11 mouse cellular contexts compared by ENCODE assay signal in the genomic region with DNA sequence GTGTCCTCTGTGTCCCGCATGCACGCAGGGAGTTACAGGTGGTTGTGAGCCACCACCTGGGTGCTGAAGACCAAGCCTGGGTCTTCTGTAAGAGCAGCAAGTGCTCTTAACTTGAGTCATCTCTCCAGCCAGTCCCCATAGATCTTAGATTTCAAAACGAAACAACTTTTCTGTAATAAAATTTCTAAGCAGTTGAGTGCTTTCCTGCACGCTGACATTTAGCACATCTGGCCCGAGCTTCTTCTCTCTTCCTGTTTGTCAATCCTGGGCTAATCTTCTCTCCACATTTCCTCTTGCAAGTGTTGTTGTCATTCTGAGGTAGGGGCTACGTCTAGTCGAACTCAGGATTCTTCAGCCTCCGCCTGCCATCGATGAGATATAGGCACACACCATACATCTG. TPM values are rescaled to one million over a fixed set of nuclear protein-coding genes. Genes with fewer than 3 reads are reported as not detected.
DNase-seq lines count a peak whose midpoint lies in the region; ATAC-seq and TF ChIP-seq lines count a peak whose summit lies in the region.
"Had no signal": no experiment of that assay in that cellular context is flagged by ENCODE, and none has a peak within 500 bp of the region (broad histone marks: within the 10 kb centered on the region; RNA-seq: fewer than 3 reads in every experiment).

No protein-coding gene starts in this region.

- TF ChIP-seq CTCF in forebrain, postnatal 0 days (IDR thresholded peaks at IDR 0.05; ENCODE audit: low read depth) = no peak
- TF ChIP-seq CTCF in hindbrain, postnatal 0 days (IDR thresholded peaks at IDR 0.05; ENCODE audit: low read depth) = no peak

- H3K9me3 ChIP-seq in forebrain, embryonic 15.5 days = no peaks in the 10 kb centered on the region
- H3K9me3 ChIP-seq in forebrain, postnatal 0 days (ENCODE audit: low read length) = no peaks in the 10 kb centered on the region
- no peaks in the 10 kb centered on the region for H3K9me3 ChIP-seq in midbrain, embryonic 12.5 days
- H3K9me3 ChIP-seq in midbrain, embryonic 11.5 days (ENCODE audit: control insufficient read depth, low read length) = no peaks in the 10 kb centered on the region
- H3K9me3 ChIP-seq in hindbrain, postnatal 0 days (ENCODE audit: low read length) = no peaks in the 10 kb centered on the region
- no peaks in the 10 kb centered on the region for H3K9me3 ChIP-seq in neural tube, embryonic 14.5 days (ENCODE audit: control insufficient read depth, low read length)

- no peak for ATAC-seq in forebrain, embryonic 15.5 days (replicated peaks)
- no peak for ATAC-seq in forebrain, postnatal 0 days
- ATAC-seq in midbrain, embryonic 12.5 days (ENCODE audit: low FRiP score, low read depth) = no peak
- no peak for ATAC-seq in midbrain, embryonic 11.5 days (ENCODE audit: low FRiP score)
- no peak for ATAC-seq in hindbrain, postnatal 0 days
- no peak for ATAC-seq in neural tube, embryonic 14.5 days (ENCODE audit: low read depth)

- H3K9ac ChIP-seq in forebrain, embryonic 15.5 days (replicated peaks) = no peak overlapping the region
- no peak overlapping the region for H3K9ac ChIP-seq in forebrain, postnatal 0 days
- H3K9ac ChIP-seq in midbrain, embryonic 12.5 days (replicated peaks) = no peak overlapping the region
- H3K9ac ChIP-seq in midbrain, embryonic 11.5 days (ENCODE audit: low read length) = no peak overlapping the region
- H3K9ac ChIP-seq in hindbrain, postnatal 0 days (replicated peaks; ENCODE audit: low read length) = no peak overlapping the region
- H3K9ac ChIP-seq in neural tube, embryonic 14.5 days (replicated peaks; ENCODE audit: low read depth, low read length) = no peak overlapping the region
- H3K9ac ChIP-seq: lung, embryonic 14.5 days had no signal

- H3K4me1 ChIP-seq in forebrain, embryonic 15.5 days = peaks cover 35% of the 10 kb centered on the region
- H3K4me1 ChIP-seq in forebrain, postnatal 0 days (ENCODE audit: insufficient read depth) = peaks cover 10% of the 10 kb centered on the region
- H3K4me1 ChIP-seq in midbrain, embryonic 12.5 days = peaks cover 29% of the 10 kb centered on the region
- H3K4me1 ChIP-seq in midbrain, embryonic 11.5 days (ENCODE audit: control insufficient read depth, insufficient read depth, low read length) = peaks cover 9% of the 10 kb centered on the region
- peaks cover 6% of the 10 kb centered on the region for H3K4me1 ChIP-seq in hindbrain, postnatal 0 days (ENCODE audit: insufficient read depth, low read length)
- H3K4me1 ChIP-seq in neural tube, embryonic 14.5 days (ENCODE audit: control insufficient read depth, insufficient read depth, low read length) = peaks cover 15% of the 10 kb centered on the region; the same call in 1 of the 2 replicates

- no peak overlapping the region for H3K4me3 ChIP-seq in forebrain, embryonic 15.5 days
- no peak overlapping the region for H3K4me3 ChIP-seq in forebrain, postnatal 0 days (ENCODE audit: low read depth, low read length)
- H3K4me3 ChIP-seq in midbrain, embryonic 12.5 days = no peak overlapping the region
- no peak overlapping the region for H3K4me3 ChIP-seq in midbrain, embryonic 11.5 days (ENCODE audit: low read depth, low read length)
- no peak overlapping the region for H3K4me3 ChIP-seq in hindbrain, postnatal 0 days (ENCODE audit: low read length)
- H3K4me3 ChIP-seq in neural tube, embryonic 14.5 days (ENCODE audit: low read depth, low read length) = no peak overlapping the region

- H3K27me3 ChIP-seq in forebrain, embryonic 15.5 days = no peaks in the 10 kb centered on the region
- H3K27me3 ChIP-seq in forebrain, postnatal 0 days (ENCODE audit: insufficient read depth, low read length) = no peaks in the 10 kb centered on the region
- H3K27me3 ChIP-seq in midbrain, embryonic 12.5 days = no peaks in the 10 kb centered on the region
- H3K27me3 ChIP-seq in midbrain, embryonic 11.5 days (ENCODE audit: control insufficient read depth, insufficient read depth, low read length) = no peaks in the 10 kb centered on the region
- H3K27me3 ChIP-seq in hindbrain, postnatal 0 days (ENCODE audit: insufficient read depth, low read length) = no peaks in the 10 kb centered on the region
- no peaks in the 10 kb centered on the region for H3K27me3 ChIP-seq in neural tube, embryonic 14.5 days (ENCODE audit: control insufficient read depth, insufficient read depth, low read length)

- H3K36me3 ChIP-seq in forebrain, embryonic 15.5 days = no peaks in the 10 kb centered on the region
- H3K36me3 ChIP-seq in forebrain, postnatal 0 days (ENCODE audit: insufficient read depth) = no peaks in the 10 kb centered on the region
- H3K36me3 ChIP-seq in midbrain, embryonic 12.5 days = no peaks in the 10 kb centered on the region
- H3K36me3 ChIP-seq in midbrain, embryonic 11.5 days (ENCODE audit: control insufficient read depth, insufficient read depth, low read length) = no peaks in the 10 kb centered on the region; the same call in 1 of the 2 replicates
- H3K36me3 ChIP-seq in hindbrain, postnatal 0 days (ENCODE audit: insufficient read depth, low read length) = no peaks in the 10 kb centered on the region
- H3K36me3 ChIP-seq in neural tube, embryonic 14.5 days (ENCODE audit: control insufficient read depth, insufficient read depth, low read length) = no peaks in the 10 kb centered on the region

- no peak overlapping the region for H3K4me2 ChIP-seq in forebrain, embryonic 15.5 days (replicated peaks)
- no peak overlapping the region for H3K4me2 ChIP-seq in forebrain, postnatal 0 days (ENCODE audit: low read depth)
- H3K4me2 ChIP-seq in midbrain, embryonic 12.5 days (replicated peaks) = no peak overlapping the region
- H3K4me2 ChIP-seq in midbrain, embryonic 11.5 days = no peak overlapping the region
- H3K4me2 ChIP-seq in hindbrain, postnatal 0 days (ENCODE audit: low read depth, low read length) = no peak overlapping the region
- H3K4me2 ChIP-seq in neural tube, embryonic 14.5 days (ENCODE audit: low read depth, low read length) = no peak overlapping the region
- H3K4me2 ChIP-seq: lung, embryonic 14.5 days had no signal

- peak overlapping the region; percentile 75; the same call in 1 of the 2 replicates for H3K27ac ChIP-seq in forebrain, embryonic 15.5 days (replicated peaks)
- H3K27ac ChIP-seq in forebrain, postnatal 0 days (ENCODE audit: low read depth, low read length) = no peak overlapping the region
- 0 out of 2 replicates have a peak overlapping the region, but pooled peaks have one; percentile 22 for H3K27ac ChIP-seq in midbrain, embryonic 12.5 days (replicated peaks)
- H3K27ac ChIP-seq in midbrain, embryonic 11.5 days (ENCODE audit: low read depth, low read length) = no peak overlapping the region; the same call in 1 of the 2 replicates
- H3K27ac ChIP-seq in hindbrain, postnatal 0 days = peak overlapping the region; percentile 4; the same call in 1 of the 2 replicates
- H3K27ac ChIP-seq in neural tube, embryonic 14.5 days (ENCODE audit: low read depth, low read length) = peak overlapping the region; percentile 48

- 86% methylated on average over 9 of the region's 9 CpGs for WGBS in forebrain, embryonic 15.5 days
- 72% methylated on average over 9 of the region's 9 CpGs for whole genome bisulfite sequencing in forebrain, postnatal 0 days
- 81% methylated on average over 9 of the region's 9 CpGs for WGBS in midbrain, embryonic 12.5 days
- 85% methylated on average over 9 of the region's 9 CpGs for WGBS in midbrain, embryonic 11.5 days
- WGBS in hindbrain, postnatal 0 days = 76% methylated on average over 9 of the region's 9 CpGs
- WGBS in neural tube, embryonic 14.5 days = 59% methylated on average over 9 of the region's 9 CpGs

- DNase-seq in forebrain, postnatal 0 days = no peak
- no peak for DNase-seq in midbrain, embryonic 11.5 days (ENCODE audit: low spot score, missing footprints)
- DNase-seq in hindbrain, postnatal 0 days (ENCODE audit: low spot score) = no peak
- DNase-seq in spleen, adult 12 weeks (ENCODE audit: low spot score) = no peak
- no peak for DNase-seq in adrenal gland, postnatal 4 days (ENCODE audit: low spot score in 2 of 2)
- DNase-seq: embryo, embryonic 11 days; kidney, postnatal 10 days; lung, embryonic 14.5 days had no signal

RNA-seq across cellular contexts. Expression of a gene that starts 43.5 kb away (rescaled TPM):
- polyA plus RNA-seq in forebrain, embryonic 15.5 days (2015; fragmentation: Nextera tagmentation; extraction: Ambion mirVana) = 64.1 and 65.2 TPM in 2 replicates
- 67.1 and 76.8 TPM in 2 replicates for total RNA-seq in forebrain, postnatal 0 days (2014; rRNA removed)
- polyA plus RNA-seq in forebrain, postnatal 0 days (2015; fragmentation: Nextera tagmentation; extraction: Ambion mirVana) = 29.6 and 44.4 TPM in 2 replicates
- polyA plus RNA-seq in midbrain, embryonic 12.5 days (2016; fragmentation: Nextera tagmentation; extraction: Ambion mirVana) = 54.2 and 56.5 TPM in 2 replicates
- 46.9 and 49.0 TPM in 2 replicates for polyA plus RNA-seq in midbrain, embryonic 11.5 days (2014; fragmentation: Nextera tagmentation; extraction: Ambion mirVana)
- 53.7 and 54.1 TPM in 2 replicates for total RNA-seq in hindbrain, postnatal 0 days (2014; rRNA removed)
- polyA plus RNA-seq in hindbrain, postnatal 0 days (2015; fragmentation: Nextera tagmentation; extraction: Ambion mirVana) = 45.4 and 45.6 TPM in 2 replicates
- polyA plus RNA-seq in neural tube, embryonic 14.5 days (2014; fragmentation: Nextera tagmentation; extraction: Ambion mirVana) = 62.3 and 67.0 TPM in 2 replicates
- total RNA-seq in adrenal gland, postnatal 4 days (2021) = 10 to 100 TPM; 78.5 to 82.9 TPM

RNA-seq across cellular contexts. Expression of a gene that starts 44.3 kb away (rescaled TPM):
- polyA plus RNA-seq in forebrain, embryonic 15.5 days (2015; fragmentation: Nextera tagmentation; extraction: Ambion mirVana) = 36.6 and 37.0 TPM in 2 replicates
- total RNA-seq in forebrain, postnatal 0 days (2014; rRNA removed) = 21.7 and 30.8 TPM in 2 replicates
- 18.8 and 23.7 TPM in 2 replicates for polyA plus RNA-seq in forebrain, postnatal 0 days (2015; fragmentation: Nextera tagmentation; extraction: Ambion mirVana)
- 46.0 and 48.4 TPM in 2 replicates for polyA plus RNA-seq in midbrain, embryonic 12.5 days (2016; fragmentation: Nextera tagmentation; extraction: Ambion mirVana)
- polyA plus RNA-seq in midbrain, embryonic 11.5 days (2014; fragmentation: Nextera tagmentation; extraction: Ambion mirVana) = 37.5 and 38.9 TPM in 2 replicates
- total RNA-seq in hindbrain, postnatal 0 days (2014; rRNA removed) = 33.9 and 35.5 TPM in 2 replicates
- 36.2 and 37.5 TPM in 2 replicates for polyA plus RNA-seq in hindbrain, postnatal 0 days (2015; fragmentation: Nextera tagmentation; extraction: Ambion mirVana)
- polyA plus RNA-seq in neural tube, embryonic 14.5 days (2014; fragmentation: Nextera tagmentation; extraction: Ambion mirVana) = 37.7 and 48.7 TPM in 2 replicates
- 10 to 100 TPM; 46.2 to 47.0 TPM for total RNA-seq in adrenal gland, postnatal 4 days (2021)

Comparison
In these comparisons a context has a peak if more than half of its experiments do, and no peak if none do; other contexts are left out.
1. H3K27ac ChIP-seq: peak in forebrain, embryonic 15.5 days (single experiment), midbrain, embryonic 12.5 days (single experiment), hindbrain, postnatal 0 days (single experiment) and neural tube, embryonic 14.5 days (single experiment); none in forebrain, postnatal 0 days (single experiment) and midbrain, embryonic 11.5 days (single experiment).